Mouse (Mus musculus) cerebellum, adult 2 months (tissue): ENCODE results near the gene Cenpm.

Experiments used
- CTCF ChIP-seq: fragments of 200-500 bp; IDR thresholded peaks from 2 replicates; pipeline ENCODE4 v1.5.1; 2011; ENCODE audit warnings: low read depth, mild to moderate bottlenecking, control low read depth, low read length, moderate library complexity, borderline replicate concordance; ENCODE audit not compliant: insufficient read depth
- POLR2A ChIP-seq: fragments of 200-500 bp; IDR thresholded peaks from 2 replicates; pipeline ENCODE4 v1.6.1; 2011; ENCODE audit warnings: low read length, control low read depth, borderline replicate concordance; ENCODE audit not compliant: insufficient read depth

DNA sequence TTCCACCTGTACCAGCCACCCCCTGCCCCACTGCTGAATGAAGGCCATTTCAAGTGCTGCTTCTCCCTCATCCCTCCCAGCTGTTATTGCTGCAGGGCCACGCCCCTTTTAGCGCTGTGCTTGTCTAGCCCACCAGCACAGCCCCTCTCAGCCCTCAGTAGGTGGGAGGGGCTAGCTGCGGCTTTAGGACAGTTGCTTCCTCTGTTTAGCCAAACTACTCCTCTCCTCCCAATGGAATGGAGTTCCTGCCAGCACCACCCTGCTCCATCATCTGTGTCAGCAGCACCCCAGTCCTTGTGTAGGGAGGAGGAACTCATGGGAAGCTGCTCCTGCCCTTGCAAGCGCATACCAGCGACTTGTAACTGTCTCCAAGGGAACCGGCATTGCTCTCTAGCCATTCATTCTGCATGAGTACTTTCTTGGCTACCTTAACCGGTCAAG is 48.7 kb upstream of the Cenpm start:
- TF ChIP-seq POLR2A: no peak
- TF ChIP-seq CTCF: no peak
